In genomic region chr5:148682553-148682952, GRCm38 (mm10) we compare ENCODE assay signal across 22 mouse cellular contexts.
DNase-seq lines count a peak whose midpoint lies in the region; ATAC-seq and TF ChIP-seq lines count a peak whose summit lies in the region.
"Had no signal": no experiment of that assay in that cellular context is flagged by ENCODE, and none has a peak within 500 bp of the region (broad histone marks: within the 10 kb centered on the region; RNA-seq: fewer than 3 reads in every experiment).

No protein-coding gene starts in this region.

- ATAC-seq in hindbrain, postnatal 0 days = no peak
- ATAC-seq in hindbrain, embryonic 13.5 days (ENCODE audit: low FRiP score) = no peak
- ATAC-seq in lung, embryonic 14.5 days (ENCODE audit: insufficient read depth) = no peak
- ATAC-seq: forebrain, embryonic 13.5 days had no signal

- TF ChIP-seq CTCF in hindbrain, postnatal 0 days (IDR thresholded peaks at IDR 0.05; ENCODE audit: low read depth) = 0 out of 2 replicates have a peak, but pooled peaks have one; percentile 14
- TF ChIP-seq CTCF in lung, embryonic 14.5 days (IDR thresholded peaks at IDR 0.05; ENCODE audit: low read depth) = 0 out of 2 replicates have a peak, but pooled peaks have one; percentile 16
- no peak for TF ChIP-seq CTCF in lung, adult 2 months (IDR thresholded peaks at IDR 0.05; ENCODE audit: insufficient read depth, low read length)
- no peak for TF ChIP-seq CTCF in gastrocnemius, adult 2 months (IDR thresholded peaks at IDR 0.05)

- H3K27ac ChIP-seq in hindbrain, postnatal 0 days = no peak overlapping the region
- no peak overlapping the region for H3K27ac ChIP-seq in hindbrain, embryonic 13.5 days
- H3K27ac ChIP-seq in lung, embryonic 14.5 days (ENCODE audit: low read depth) = no peak overlapping the region
- no peak overlapping the region for H3K27ac ChIP-seq in gastrocnemius, adult 2 months
- H3K27ac ChIP-seq: forebrain, embryonic 13.5 days; heart, embryonic 10.5 days; hindbrain, embryonic 10.5 days had no signal

- H3K9ac ChIP-seq in hindbrain, postnatal 0 days (replicated peaks; ENCODE audit: low read length) = no peak overlapping the region
- no peak overlapping the region for H3K9ac ChIP-seq in hindbrain, embryonic 13.5 days
- no peak overlapping the region for H3K9ac ChIP-seq in lung, embryonic 14.5 days
- H3K9ac ChIP-seq: forebrain, embryonic 13.5 days had no signal

- no peaks in the 10 kb centered on the region for H3K36me3 ChIP-seq in hindbrain, postnatal 0 days (ENCODE audit: insufficient read depth, low read length)
- no peaks in the 10 kb centered on the region for H3K36me3 ChIP-seq in hindbrain, embryonic 13.5 days
- no peaks in the 10 kb centered on the region for H3K36me3 ChIP-seq in lung, embryonic 14.5 days (ENCODE audit: insufficient read depth)
- H3K36me3 ChIP-seq in splenic B cell, adult 2 months (ENCODE audit: control insufficient read depth, insufficient read depth, low read length, poor library complexity, severe bottlenecking) = no peaks in the 10 kb centered on the region
- H3K36me3 ChIP-seq: G1E; heart, embryonic 10.5 days; hindbrain, embryonic 10.5 days had no signal

- no peaks in the 10 kb centered on the region for H3K4me1 ChIP-seq in hindbrain, postnatal 0 days (ENCODE audit: insufficient read depth, low read length)
- H3K4me1 ChIP-seq in hindbrain, embryonic 13.5 days (replicated peaks) = peaks cover 2% of the 10 kb centered on the region
- H3K4me1 ChIP-seq in lung, embryonic 14.5 days (ENCODE audit: insufficient read depth) = no peaks in the 10 kb centered on the region
- H3K4me1 ChIP-seq in lung, adult 2 months (ENCODE audit: control insufficient read depth, insufficient read depth, low read length) = no peaks in the 10 kb centered on the region
- H3K4me1 ChIP-seq: heart, embryonic 10.5 days; hindbrain, embryonic 10.5 days had no signal

- no peak overlapping the region for H3K4me2 ChIP-seq in hindbrain, postnatal 0 days (ENCODE audit: low read depth, low read length)
- H3K4me2 ChIP-seq in hindbrain, embryonic 13.5 days = no peak overlapping the region
- H3K4me2 ChIP-seq in lung, embryonic 14.5 days = no peak overlapping the region
- H3K4me2 ChIP-seq: forebrain, embryonic 13.5 days had no signal

- no peak overlapping the region for H3K4me3 ChIP-seq in hindbrain, postnatal 0 days (ENCODE audit: low read length)
- H3K4me3 ChIP-seq in hindbrain, embryonic 13.5 days = no peak overlapping the region
- no peak overlapping the region for H3K4me3 ChIP-seq in lung, embryonic 14.5 days (ENCODE audit: low read depth, low read length)
- H3K4me3 ChIP-seq in lung, adult 2 months (replicated peaks; ENCODE audit: extremely low read depth, low read depth, low read length) = no peak overlapping the region
- H3K4me3 ChIP-seq in gastrocnemius, adult 2 months = no peak overlapping the region
- H3K4me3 ChIP-seq: forebrain, embryonic 13.5 days; heart, embryonic 10.5 days; hindbrain, embryonic 10.5 days; myocyte had no signal

- intact Hi-C loops in gastrocnemius, adult 2 months (cut with DNase I) = no loop called here

- no peaks in the 10 kb centered on the region for H3K9me3 ChIP-seq in hindbrain, postnatal 0 days (ENCODE audit: low read length)
- H3K9me3 ChIP-seq in hindbrain, embryonic 13.5 days = no peaks in the 10 kb centered on the region
- no peaks in the 10 kb centered on the region for H3K9me3 ChIP-seq in lung, embryonic 14.5 days (ENCODE audit: low read depth, low read length)
- H3K9me3 ChIP-seq: heart, embryonic 10.5 days; hindbrain, embryonic 10.5 days had no signal

- H3K27me3 ChIP-seq in hindbrain, postnatal 0 days (ENCODE audit: insufficient read depth, low read length) = no peaks in the 10 kb centered on the region
- no peaks in the 10 kb centered on the region for H3K27me3 ChIP-seq in hindbrain, embryonic 13.5 days
- H3K27me3 ChIP-seq in lung, embryonic 14.5 days (ENCODE audit: insufficient read depth, low read length) = no peaks in the 10 kb centered on the region
- H3K27me3 ChIP-seq in splenic B cell, adult 2 months (ENCODE audit: control insufficient read depth, insufficient read depth, low read length, poor library complexity, severe bottlenecking) = no peaks in the 10 kb centered on the region
- H3K27me3 ChIP-seq: forebrain, embryonic 13.5 days had no signal

- 95% methylated on average over 6 of the region's 6 CpGs for WGBS in hindbrain, postnatal 0 days
- WGBS in hindbrain, embryonic 13.5 days = 94% methylated on average over 6 of the region's 6 CpGs
- WGBS in lung, embryonic 14.5 days = 96% methylated on average over 6 of the region's 6 CpGs
- WGBS in lung, adult 2 months = 97% methylated on average over 6 of the region's 6 CpGs

- TF ChIP-seq POLR2A in lung, adult 2 months (IDR thresholded peaks at IDR 0.05; ENCODE audit: borderline replicate concordance, extremely low read depth, low read depth, low read length) = no peak

- DNase-seq in hindbrain, postnatal 0 days (ENCODE audit: low spot score) = no peak
- no peak for DNase-seq in lung, embryonic 14.5 days
- DNase-seq in lung, adult 2 months = no peak
- peak; percentile 60 for DNase-seq in R1 (ENCODE audit: low read depth, low spot score)
- peak; percentile 16 for DNase-seq in splenic B cell, adult 2 months (ENCODE audit: low read depth, low spot score)
- DNase-seq in gastrocnemius, adult 2 months = no peak
- no peak for DNase-seq in urinary bladder, postnatal 36 days (ENCODE audit: low spot score in 2 of 2)
- DNase-seq: adrenal gland, postnatal 36 days; cerebellum, adult 8-10 months; gastrocnemius, postnatal 10 days; kidney, postnatal 10 days; lung, postnatal 10 days; midbrain, embryonic 14.5 days; spleen, adult 18-20 months; thymus, adult 18-20 months; thymus, postnatal 4 days had no signal

Comparison
In these comparisons a context has a peak if more than half of its experiments do, and no peak if none do; other contexts are left out.
1. CTCF ChIP-seq: peak in hindbrain, postnatal 0 days (single experiment) and lung, embryonic 14.5 days (single experiment); none in lung, adult 2 months (single experiment) and gastrocnemius, adult 2 months (single experiment).
2. DNase-seq: peak in R1 (single experiment) and splenic B cell, adult 2 months (single experiment); none in hindbrain, postnatal 0 days (single experiment), lung, embryonic 14.5 days (single experiment), lung, adult 2 months (single experiment), gastrocnemius, adult 2 months (single experiment) and urinary bladder, postnatal 36 days (0 of 2).